Mouse (Mus musculus): ENCODE results near the gene Nedd9.

Gene Nedd9

DNA sequence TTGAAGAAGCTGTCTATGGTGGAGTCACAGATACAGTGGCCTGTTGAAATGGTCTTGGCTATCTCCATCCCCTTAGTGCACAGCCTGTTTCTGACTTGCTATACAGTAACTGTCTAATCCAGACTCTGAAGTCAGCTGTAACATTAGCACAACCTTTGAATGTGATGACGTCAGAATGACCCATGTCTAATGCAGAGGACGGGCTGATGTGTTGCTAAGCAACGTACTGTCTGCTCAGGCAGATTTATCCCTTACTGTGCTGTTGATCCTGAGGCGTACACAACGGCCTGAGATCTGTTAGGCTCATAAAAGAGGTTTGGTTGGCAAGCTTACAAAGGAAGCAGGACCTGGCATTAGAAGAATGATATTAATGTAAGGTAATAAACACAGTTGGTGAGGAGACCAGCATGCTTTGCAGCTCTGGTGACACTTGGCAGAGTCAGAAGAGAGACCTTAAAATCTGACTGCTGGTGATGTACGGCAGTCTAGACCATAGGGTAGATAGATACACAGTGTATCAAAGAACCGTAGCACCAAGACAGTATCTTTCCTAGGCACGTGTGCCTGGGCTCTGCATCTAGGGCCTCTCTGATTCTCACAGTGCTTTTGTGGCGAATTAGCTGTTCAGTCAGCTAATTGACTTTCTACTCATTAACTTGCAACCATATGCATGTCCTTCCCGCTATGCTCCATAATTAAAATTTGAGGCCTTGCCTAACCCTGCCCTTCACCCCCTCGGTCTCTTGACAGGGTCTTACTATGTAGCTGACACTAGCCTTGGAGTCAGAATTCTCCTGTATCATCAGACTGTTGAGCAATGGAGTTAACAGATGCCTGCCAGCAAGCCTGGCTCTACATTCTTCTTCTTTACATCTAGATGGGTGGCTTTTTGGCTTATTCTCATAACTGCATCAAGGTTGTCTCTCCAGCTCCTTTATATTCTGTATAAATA lies 70.8 kb downstream of the Nedd9 start:
- DNase-seq (ENCODE audit: low read depth in 2 of 2, low spot score in 2 of 2) = no peak

DNA sequence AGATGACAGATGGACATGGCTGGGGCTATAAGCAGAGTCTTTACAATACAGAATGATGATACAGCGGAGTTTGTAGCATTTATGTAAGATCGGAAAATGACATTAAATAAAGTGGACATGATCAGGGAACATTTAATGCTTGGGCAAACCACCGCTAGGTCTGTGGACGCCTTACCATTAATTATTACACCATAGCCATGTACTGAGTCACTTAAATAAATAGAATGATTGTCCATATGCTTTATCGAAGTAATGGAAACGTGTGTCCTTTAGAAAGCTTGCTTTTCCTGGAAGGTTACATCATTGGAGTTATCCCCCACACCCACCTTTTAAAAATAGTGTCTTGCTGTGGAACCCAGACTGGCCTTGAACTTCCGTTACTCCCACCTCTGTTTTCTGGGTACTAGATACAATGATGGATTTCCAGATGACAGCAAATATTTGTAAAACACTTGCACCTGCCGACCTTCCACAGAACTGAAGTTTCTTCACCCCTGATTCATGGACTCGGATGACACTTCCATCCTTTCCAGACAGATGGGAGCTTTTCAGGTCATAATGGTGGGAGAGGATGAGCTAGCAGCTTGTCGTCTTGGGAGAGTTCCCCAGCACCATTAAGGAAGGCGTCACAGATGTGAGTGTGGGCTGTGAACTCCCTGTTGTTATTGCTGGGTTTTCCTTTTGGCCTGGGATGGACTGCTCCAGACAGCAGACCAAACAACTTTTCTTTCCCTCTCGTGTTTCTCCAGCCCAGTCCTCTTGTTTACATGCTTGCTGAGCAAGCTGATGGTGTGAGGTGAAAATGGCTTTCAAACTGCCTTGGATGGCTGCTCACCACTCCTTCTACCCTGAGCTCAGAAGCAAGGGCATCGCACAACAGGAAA lies 76.7 kb downstream of the Nedd9 start:
- DNase-seq (ENCODE audit: low read depth in 2 of 2, low spot score in 2 of 2) = no peak

DNA sequence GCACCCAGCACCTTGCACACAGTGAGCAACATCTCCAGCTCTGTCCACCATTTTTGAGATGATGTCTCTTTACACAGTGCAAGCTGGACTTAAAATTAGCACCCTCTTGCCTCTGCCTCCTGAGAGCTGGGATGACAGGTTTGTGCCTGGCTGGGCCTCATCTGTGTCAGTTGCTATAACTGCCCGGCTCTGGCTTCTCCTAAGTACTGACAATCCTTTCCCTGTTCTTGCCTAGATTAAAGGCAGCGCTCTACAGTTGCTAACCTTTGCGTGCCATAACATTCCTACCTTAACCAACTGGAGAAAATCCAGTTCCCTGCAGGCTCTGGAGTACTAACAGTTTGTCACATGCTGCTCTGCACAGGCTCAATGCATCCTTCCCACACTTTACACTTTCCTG lies 77.9 kb downstream of the Nedd9 start:
- DNase-seq (ENCODE audit: low read depth in 2 of 2, low spot score in 2 of 2) = no peak

DNA sequence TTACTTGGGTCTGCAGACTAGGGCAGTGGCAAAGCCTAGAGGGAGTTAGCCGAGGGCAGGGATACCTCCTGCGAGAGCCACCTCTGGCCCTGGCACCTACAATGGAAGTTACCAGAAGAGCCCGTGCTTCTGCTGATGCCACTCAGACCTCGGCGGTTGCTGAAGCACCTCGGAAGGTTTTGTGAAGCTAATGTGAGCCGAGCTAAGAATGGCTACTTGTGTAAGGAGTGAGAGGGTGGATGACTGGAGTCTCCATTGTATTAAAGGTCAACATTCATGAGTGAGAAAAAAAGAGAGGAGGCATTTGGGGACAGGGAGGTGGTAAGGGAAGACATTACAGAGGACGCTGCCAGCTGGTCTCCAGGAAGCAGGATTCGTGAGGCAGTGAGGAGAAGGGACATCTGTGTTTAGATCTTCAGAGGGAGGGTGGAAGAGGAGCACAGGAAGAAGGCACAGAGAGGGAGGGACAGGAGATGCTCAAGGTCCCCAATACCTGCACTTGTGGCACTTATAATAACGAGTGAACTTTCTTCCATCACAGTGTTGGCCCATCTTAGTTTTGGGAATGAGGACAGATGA lies 78.7 kb downstream of the Nedd9 start:
- DNase-seq (ENCODE audit: low read depth in 2 of 2, low spot score in 2 of 2) = no peak

DNA sequence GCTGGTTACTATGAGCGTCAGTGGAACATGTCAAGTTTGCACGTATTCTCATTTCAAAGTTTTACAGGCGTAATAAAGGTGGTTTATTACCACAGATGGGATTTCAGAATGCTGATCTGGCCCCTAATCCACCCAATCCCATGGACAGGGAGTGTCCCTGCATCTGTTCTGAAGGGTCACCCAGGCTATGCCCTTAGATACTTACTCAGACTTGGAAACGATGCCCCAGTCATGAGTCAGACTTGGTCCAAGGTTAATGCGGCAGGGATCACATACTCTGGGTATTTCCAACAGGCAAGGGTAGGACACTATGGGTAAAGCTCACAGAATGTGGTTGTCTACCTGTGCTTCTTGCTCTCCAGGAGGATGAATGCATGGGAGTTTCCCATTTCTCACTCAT lies 82.2 kb downstream of the Nedd9 start:
- DNase-seq (ENCODE audit: low read depth in 2 of 2, low spot score in 2 of 2) = no peak

DNA sequence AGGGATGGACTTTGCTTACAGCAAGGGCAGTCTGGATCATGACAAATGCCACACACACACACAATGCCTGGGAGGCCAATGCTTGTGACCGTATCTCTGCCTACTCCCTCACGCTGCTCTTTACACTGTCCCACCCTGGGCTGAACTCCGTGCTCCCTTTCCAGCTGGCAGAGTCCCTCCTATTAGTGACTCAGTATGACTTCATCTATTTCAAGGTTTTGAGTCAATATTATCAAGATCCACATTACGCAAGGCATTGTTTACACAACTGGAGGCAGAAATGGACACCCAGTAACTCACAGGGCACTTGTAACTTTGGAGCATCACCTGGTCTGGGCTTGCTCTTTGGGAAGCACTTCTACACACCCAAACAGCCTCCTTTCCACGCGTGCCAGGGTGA lies 83.3 kb downstream of the Nedd9 start:
- DNase-seq (ENCODE audit: low read depth in 2 of 2, low spot score in 2 of 2) = no peak

DNA sequence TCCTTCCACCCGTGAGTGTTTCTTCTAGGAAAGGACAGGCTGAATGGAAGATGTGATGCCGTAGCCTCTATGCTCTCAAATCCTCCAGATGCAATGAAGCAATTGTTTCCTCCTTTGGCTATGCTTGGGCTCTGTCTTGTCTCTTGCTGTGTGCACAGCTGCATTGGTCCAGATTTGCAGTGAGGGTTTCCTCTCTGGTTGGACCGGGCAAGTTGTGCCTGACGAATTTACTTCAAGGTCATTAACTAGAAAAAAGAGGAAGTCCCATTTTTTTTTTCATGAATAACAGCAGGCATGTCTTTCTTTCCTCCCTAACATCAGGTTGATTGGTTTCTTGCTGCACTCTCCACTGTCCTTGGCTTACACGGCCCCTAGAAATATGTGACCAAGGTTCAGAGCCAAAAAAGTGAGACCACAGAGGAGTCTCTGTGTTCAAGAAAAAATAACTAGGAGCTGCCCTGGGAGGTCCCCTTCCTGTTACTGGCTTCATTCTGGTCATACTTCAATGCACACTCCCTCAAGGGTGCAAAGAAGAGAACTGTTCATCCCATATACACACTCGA lies 84.6 kb downstream of the Nedd9 start:
- no peak for DNase-seq (ENCODE audit: low read depth in 2 of 2, low spot score in 2 of 2)

DNA sequence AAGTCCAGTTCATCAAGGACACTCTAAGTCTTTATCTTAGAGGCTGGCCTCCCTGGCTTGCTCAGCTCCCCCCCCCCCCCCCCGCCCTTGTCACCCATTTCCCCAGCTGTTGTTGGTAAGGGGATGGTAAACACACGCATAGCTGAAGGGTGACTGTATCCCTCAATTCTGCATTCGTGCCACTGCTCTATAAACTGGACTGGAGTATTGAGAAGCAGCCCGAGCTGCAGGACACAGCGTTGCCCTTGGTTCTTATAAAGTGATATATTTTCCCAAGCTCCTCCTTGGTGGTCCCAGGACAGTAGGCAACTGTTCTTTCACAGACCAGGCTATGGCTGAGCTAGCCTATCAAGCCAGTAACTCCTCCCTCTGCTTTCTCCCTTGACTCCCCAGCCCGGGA lies 85.4 kb downstream of the Nedd9 start:
- DNase-seq (ENCODE audit: low read depth in 2 of 2, low spot score in 2 of 2) = no peak

DNA sequence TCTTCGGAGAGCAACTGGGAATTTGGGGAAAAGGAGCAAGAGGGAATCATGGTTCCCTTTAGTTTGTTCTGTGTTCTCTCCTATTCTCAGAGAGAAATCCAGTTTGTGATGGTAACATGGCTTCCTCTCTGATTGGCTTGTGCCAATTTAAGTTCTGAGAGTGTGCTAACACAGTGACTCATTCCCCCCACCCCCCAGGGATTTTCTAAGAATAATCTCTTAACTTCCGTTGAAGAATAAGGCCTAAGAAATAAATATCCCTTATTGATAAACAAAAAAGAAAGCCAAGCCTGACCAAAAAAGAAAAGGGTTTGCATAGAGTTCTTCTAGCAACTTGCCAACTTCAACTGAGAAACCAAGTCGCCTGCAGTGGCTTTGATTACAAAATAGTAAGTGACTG lies 86.9 kb downstream of the Nedd9 start:
- DNase-seq (ENCODE audit: low read depth in 2 of 2, low spot score in 2 of 2) = no peak

DNA sequence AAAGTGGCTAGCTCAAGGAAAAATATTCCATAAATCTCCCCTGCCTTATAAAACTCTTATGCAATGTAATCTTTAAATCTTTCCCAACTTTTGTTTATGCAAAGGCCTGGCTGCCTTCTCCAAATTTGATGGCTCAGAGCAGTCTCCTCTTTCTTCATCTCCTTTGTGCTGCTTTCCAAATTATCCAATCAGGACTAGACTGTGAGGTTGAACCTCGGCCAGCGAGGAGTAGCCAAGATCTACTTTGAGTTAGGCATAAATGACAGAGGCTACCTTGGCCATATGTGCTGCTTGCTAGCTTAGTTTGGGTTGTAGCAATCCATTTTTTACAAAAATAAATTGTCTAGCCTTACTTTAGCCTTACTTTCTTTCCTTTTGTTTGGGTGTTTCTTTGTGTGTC lies 95.0 kb downstream of the Nedd9 start:
- no peak for DNase-seq (ENCODE audit: low read depth in 2 of 2, low spot score in 2 of 2)

DNA sequence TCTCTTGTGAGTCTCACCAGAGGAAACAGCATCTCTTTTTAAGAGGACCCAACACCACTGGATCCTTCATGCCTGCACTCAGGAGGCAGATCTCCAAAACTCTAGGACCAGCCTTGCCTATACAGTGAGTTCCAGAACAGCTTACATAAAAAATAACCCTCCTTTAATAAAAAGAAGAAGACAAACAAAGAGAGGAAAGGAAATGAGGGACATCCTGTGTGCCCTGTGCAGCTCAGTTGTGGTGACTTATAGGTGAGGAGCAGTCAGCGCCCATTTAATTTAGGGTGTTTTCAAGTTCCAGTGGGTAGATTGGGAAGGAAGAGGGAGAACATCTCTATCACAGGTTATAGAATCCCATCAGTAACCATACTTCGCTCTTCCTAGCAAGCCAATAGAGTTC lies 96.5 kb downstream of the Nedd9 start:
- DNase-seq (ENCODE audit: low read depth in 2 of 2, low spot score in 2 of 2) = no peak

DNA sequence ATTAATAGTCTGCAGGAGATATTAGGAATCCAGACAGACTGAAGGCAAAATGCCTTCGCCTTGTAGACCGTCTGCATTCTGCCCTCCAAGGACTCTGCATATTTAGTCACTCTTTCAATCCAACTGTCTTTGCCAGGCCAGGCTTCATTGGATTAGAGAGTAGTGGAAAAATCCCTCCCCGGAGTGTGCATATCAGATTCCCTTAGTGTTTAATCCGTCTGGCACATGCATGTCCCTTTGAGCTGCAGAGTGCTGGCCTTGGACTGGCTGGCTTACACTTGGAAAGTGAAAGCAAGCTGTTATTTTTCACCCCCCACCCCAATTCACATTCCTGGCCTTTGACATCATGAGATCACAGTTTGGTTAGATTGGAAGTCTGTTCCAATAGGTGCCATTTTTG lies 100.6 kb downstream of the Nedd9 start:
- DNase-seq (ENCODE audit: low read depth in 2 of 2, low spot score in 2 of 2) = no peak

DNA sequence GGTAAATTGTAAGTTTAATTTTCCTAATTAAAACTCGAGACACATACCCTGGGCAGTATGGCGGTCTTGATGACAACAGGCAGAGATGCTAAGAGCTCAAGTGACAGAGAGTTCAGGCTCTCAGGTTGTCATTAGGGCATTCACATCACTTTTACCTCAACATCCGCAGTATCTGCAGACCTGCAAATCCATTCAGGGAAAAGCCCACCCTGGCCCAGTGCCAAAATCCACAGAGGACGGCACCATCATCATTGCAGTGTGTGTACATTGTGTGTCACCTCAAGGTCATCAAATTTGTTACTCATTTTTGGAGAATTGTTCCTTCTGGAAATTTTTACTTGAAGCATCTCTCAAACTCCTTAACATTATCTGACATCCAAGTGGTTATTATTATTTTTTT lies 102.3 kb downstream of the Nedd9 start:
- DNase-seq (ENCODE audit: low read depth in 2 of 2, low spot score in 2 of 2) = no peak

DNA sequence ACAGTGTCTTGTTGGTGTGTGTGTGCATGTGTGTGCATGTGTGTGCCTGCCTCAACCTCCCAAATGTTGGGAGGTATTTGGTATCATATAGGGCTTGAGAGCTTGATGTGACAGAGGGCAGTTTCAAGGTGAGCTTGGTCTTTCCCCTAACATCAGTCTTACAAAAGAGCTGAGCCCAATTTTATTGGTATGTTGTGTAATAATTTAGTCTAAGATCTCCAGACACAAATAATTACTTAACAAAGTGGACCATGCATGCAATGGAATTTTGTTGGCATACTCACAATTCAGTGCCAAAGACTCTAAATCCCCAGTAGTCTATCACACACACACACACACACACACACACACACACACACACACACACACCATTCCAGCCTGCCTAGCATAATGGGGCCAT lies 104.5 kb downstream of the Nedd9 start:
- no peak for DNase-seq (ENCODE audit: low read depth in 2 of 2, low spot score in 2 of 2)

DNA sequence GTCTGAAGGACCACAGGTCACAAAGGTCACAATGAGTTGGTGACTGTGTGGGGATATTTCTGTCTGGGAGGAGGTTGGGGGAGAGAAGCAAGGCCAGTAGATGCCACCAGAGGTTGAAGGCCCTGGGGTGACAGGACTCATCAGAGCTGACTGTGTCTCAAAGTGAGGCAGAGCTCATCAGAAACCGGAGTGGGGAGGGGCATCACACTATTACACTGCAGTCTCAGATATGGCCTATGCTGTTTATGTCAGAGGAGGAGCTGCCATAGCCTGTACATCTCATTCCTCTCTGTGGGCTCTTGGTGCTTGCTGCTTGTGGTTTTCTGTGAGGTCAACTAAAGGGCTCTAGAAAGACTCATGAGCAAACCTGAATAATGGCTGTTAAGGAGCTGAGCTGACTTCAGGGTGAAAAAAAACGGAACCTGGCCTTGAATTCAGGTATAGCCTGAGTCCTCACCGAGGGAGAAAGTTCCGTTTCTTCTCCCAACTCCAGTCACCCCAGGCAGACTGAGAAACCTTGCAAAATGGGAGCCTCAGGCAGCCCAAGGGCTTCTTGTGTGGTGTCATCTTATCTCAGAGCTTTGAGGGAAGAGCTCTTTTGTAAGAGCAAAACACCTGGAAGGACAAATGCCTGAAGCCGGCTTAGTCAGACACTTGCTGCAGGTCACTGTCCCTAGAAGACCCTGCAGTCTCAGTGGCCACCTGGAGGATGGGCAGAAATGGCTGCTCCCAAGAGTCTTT lies 105.2 kb downstream of the Nedd9 start:
- DNase-seq (ENCODE audit: low read depth in 2 of 2, low spot score in 2 of 2) = peak in 1 of 2 experiments; percentile 28

DNA sequence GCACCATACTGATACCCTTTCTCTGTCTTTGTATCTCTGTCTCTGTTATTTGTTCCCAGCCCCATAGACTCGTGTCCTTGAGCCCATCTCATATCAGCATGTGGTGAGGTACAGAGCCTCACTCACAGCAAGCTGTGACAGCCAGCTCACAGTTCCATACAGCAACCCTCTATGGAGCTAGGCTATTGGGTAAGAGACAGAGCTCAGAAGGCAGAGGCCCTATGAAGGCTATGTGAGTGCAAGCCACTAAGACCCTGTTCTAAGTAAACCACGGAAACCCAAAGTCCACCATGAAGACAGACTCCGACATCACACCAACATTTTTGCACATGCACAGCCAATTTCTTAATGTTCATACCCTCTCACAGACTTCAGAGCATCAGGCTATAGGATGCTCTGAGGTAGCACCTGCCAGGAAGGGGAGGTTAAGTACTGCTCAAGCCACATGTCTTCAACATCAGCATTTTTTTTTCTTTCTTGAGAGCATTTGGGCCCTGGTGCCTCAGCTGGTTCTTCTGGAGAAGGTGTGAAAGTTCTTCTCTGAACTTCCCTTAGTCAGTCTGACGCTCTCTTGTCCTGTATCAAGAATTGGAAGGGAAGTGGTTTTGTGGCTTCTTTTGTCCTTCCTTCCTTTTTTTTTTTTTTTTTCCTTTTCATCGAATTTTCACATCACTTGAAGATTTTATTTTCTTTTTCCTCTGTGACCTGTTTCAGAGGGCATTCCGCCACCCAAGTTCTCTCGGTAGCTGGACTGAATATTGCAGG lies 105.9 kb downstream of the Nedd9 start:
- DNase-seq (ENCODE audit: low read depth in 2 of 2, low spot score in 2 of 2) = peak; percentile 43 to 58

DNA sequence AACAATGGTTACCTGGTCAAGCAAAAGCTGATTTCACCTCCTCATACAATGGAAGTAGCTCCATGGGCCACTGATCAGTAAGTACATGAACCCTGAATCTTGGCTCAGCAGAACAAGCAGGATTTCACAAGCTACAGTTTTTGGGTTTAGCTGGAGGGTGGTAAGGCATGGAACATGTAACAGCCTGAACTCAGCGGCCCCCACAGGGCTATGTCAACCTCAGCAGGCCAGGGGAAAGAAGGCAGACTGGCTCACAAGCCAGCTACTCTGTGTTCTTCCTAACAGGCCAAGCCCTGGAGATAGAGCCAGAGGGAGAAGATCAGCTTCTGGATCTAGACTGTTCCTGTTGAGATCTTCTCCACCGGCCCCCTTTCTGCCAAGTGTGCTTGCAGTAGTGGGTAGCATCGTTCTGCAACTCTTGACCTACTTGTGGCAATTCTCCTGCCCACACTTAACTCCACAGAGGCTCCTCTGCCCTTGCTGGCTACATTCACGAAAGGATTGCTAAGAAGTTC lies 107.2 kb downstream of the Nedd9 start:
- no peak for DNase-seq (ENCODE audit: low read depth in 2 of 2, low spot score in 2 of 2)

DNA sequence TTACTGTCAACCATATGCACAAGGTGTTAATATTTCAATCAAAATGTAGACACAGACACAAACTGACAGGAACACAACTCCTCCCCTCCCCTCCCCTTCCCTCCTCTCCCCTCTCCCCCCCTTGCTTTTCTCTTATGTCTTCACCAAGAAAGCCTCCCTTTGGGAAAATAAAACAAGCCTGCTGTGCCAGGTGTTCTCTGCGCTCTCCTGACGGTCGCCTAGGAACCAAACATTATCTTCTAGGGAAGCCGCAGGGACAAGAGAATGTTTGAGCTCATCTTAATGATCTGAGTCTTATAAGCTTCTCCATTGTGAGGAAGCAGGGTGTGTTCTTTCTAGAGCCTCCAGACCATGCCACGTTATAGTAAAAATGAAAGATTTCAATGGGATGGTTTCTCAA lies 108.7 kb downstream of the Nedd9 start:
- no peak for DNase-seq (ENCODE audit: low read depth in 2 of 2, low spot score in 2 of 2)

DNA sequence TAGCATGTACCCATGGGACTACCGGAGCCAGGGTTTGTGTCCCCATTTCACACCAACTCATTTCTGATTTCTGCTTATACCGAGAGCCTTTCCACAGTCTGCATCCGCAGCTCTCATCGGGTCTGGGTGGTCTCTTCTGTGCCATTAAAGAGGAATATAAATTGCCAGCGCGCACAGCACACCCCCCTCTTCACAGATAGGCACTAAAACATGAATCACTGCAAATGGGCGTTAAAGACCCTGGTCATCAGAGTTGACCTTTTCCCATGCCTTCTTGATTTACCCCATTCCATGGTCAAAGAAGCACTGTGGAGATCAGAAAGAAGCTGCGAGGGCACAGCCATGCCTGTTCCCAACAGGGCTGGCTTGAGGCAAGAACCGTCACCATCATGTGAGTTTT lies 109.3 kb downstream of the Nedd9 start:
- no peak for DNase-seq (ENCODE audit: low read depth in 2 of 2, low spot score in 2 of 2)

DNA sequence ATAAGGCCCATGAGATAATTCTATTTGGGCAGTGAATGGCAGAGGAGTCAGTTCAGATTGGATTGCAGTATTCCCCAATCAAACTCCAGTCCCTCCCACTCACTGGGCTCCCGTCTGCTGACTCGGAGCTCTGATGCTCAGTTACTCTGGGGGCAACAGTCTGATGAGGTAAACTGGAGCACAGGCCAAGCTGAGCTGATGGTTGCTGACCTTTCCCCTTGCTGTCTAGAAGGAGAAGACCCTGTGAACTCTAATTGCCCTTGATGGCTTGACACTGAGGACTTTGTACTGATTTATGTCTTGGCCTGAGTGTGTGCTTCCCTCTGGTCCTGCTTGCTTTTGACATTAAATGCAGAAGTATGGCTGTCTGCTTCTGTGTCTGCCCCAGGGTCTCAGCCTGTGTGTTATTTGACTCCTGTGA lies 110.1 kb downstream of the Nedd9 start:
- no peak for DNase-seq (ENCODE audit: low read depth in 2 of 2, low spot score in 2 of 2)
